Mouse (Mus musculus) cerebellum, postnatal 14 days (tissue): ENCODE data around the gene Nrp2.
A peak's percentile ranks its signal among the peaks of the same experiment; 100 is the strongest.

ENCODE experiments used
- DNase-seq, 2 experiments: peaks; one replicate each; pipeline ENCODE4 v3.0.0; 2021; ENCODE audit warnings: mixed read lengths in 2 of 2

Gene Nrp2

DNA sequence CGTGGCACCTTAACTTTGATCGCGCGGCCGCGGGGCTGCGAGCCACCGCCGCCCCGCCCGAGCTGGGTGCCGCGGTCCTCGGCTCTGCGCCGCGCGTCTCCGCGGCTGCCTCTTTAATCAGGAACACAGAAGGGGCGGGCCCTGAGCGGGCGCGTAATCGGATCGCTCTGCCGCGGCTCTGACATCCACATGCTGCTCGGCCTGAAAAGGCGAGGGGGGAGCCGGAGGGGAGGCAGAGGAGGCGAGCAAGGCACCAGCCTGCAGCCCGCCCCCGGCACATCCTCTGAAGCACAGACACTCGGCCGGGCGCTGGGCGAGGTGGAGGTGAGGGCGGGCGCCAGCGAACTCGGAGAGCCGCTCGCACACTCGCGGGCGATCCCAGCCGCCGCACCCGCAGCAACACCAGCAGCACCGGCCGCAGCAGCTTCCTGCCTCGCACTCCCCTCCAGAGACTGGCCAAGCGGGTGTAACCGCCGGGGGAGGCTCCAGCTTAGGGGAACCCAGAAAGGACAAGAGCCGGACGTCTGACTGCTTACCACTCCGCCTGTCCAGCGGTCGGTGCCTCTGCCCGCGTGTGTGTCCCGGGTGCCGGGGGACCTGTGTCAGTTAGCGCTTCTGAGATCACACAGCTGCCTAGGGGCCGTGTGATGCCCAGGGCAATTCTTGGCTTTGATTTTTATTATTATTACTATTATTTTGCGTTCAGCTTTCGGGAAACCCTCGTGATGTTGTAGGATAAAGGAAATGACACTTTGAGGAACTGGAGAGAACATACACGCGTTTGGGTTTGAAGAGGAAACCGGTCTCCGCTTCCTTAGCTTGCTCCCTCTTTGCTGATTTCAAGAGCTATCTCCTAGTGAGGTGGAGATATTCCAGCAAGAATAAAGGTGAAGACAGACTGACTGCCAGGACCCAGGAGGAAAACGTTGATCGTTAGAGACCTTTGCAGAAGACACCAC is at the start of gene Nrp2:
Nrp2 (plus strand) TSS at position 128 of the 959 bp plus-strand sequence.
- peak; percentile 76 to 82 for DNase-seq

DNA sequence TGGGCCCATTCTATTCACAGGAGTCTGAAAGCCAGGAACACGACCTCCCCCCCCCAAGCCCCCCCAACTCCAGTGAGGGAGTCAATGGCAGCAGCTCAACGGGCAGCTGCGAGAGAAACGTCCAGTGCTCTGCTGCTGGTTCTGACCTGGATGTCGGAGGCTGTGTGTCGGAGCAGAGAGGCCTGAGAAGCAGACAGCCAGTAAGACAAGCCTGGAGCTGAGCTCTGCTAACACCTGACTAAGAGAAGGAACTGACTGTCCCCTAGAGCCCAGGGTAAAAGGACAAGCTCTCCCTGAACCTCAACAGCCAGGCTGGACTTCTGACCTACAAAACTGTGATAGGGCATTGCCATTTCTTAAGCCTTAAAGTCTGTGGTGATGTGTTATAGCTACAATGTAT is 48.6 kb upstream of the Nrp2 start:
- no peak for DNase-seq

DNA sequence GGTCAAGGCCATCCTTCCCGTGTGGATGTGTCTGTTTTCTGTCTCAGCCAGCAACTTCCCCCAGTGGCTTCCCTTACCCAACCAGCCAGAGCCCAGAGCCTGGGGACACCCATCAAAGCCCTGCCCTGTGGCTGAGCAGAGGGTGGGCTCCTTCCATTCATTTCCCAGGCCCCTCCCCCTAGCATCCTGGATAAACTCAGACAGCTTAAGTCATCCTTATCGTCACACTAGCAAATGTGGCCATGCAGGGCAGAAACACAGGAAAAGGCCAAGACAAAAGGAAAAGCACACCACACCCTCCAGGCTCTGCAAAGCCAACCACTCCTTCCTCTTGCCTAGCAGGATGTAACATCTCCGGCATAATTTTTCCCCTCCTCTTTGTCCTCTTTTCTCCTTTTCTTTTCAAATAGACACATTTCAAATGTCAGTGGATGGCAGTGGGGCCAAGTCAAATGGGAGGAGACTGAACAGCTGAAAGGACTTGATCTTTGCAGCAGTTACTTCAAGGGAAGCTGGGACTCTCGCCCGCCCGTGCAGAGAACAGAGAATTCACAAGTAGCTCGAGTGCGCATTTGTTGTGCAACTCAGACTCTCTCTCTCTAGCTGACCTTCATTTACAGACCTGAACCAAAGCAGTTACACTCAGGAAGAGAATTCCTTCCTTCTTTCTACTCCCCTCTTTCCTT is 38.0 kb upstream of the Nrp2 start:
- DNase-seq = no peak

DNA sequence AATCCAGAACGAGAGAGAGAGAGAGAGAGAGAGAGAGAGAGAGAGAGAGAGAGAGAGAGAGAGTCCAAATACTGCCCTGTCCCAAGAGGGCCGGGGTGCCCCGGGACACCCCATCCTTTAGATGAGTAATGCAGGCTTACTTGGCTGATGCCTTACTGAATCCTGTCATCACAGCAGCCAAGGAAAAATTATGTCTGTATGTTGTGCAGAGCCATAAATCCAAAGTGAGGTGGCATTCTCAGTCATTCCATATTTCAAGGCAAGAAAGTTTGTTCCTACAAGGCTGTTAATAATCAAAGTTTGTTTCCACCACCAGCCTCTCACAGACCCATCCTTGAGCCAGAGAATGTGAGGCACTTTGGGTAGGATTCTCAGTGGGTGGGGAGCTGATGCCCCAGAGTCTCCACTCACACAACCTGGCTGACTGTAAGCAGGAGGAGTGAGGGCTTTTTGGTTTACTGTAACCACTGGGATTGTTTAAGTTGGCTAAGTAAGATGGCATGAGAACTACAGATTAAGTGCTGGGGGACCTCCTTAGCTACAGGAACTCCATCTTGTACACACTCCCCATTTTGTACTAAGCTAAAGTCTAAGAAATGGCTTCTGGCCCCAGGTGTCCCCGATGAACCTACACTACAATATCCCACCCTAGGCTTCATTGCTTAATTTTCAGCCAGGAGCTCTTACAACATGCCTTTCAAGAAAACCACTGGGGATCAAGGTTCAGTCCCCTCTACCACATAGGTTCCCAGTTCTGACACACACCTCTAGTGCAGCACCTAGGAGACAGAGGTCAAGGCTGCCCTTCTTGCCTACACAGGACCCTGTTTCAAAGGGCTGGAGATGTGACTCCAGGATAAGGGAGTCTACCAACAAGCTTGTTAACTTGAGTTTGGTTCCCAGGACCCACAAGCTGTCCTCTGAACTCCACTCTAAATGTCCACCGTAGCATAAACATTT is 37.0 kb upstream of the Nrp2 start:
- no peak for DNase-seq

DNA sequence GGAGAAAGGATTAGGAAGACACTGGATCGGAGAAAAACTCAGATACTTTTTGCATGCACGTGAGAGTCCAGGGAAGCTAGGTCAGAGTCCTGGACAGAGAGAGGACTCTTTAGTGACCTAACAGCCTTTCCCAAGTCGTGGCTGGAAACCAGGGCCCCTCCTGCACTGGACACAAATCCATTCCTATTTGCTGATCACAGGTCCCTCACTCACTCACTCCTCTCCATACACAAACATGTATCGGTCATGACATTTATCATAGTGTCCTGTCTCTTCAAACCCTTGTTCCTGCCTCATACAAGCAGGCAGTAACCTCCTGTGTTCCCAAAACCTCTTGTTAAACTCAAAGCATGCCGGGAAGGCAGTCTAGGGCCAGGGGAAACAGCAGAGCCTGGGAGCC is 36.3 kb upstream of the Nrp2 start:
- DNase-seq = no peak

DNA sequence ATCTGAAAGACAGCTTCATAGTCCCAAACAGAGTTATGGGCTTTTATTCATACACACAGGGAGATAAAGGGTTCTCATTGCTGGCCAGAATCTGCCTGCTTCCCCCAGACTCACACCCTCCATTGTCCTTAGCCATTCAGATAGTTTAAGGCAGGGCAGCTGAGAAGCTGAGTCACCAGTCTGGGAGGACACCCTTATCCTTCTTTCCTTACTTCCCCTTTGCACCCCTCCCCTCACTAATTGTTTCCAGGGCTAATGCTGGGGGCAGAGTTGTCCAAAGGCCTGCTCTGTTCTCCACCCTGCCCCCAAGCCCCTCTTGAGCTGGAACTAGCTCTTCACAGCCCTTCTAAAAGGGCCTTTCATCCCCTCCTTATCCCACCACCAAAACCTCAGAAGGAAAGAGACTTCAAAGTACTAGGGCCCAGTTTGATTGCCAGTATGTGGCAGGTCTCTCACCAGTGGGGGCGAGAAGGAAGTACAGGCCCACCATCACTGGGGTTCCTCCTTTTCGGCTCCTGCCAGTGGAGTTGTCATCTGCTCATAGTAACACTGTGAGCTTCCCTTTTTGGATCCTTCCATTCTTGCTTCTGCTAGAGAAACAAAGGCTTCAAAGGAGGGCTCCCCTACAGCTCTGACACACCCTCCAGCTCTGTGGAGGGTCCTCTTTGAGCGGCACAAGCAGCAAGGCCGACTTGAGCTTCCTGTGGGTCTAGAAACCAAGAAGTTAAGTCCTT is 24.3 kb upstream of the Nrp2 start:
- DNase-seq = no peak

DNA sequence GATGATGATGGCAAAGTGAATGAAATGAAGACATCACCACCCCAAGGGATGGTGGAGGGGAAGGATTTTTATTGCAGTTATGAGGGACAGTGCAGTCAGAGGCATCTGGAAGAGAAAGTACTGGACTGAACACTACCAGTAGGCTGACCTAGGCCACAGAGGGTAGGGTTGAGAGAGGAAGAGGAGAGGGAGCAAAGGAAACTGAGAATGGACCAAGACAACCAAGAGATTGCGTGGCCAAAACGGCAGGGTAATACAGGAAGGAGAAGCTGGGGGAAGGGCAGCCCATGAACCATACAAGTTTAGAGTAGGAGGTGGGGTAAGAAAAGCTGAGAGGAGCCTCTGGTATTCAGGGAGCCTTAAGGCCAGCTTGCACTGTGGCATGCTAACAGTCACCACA is 23.6 kb upstream of the Nrp2 start:
- no peak for DNase-seq

DNA sequence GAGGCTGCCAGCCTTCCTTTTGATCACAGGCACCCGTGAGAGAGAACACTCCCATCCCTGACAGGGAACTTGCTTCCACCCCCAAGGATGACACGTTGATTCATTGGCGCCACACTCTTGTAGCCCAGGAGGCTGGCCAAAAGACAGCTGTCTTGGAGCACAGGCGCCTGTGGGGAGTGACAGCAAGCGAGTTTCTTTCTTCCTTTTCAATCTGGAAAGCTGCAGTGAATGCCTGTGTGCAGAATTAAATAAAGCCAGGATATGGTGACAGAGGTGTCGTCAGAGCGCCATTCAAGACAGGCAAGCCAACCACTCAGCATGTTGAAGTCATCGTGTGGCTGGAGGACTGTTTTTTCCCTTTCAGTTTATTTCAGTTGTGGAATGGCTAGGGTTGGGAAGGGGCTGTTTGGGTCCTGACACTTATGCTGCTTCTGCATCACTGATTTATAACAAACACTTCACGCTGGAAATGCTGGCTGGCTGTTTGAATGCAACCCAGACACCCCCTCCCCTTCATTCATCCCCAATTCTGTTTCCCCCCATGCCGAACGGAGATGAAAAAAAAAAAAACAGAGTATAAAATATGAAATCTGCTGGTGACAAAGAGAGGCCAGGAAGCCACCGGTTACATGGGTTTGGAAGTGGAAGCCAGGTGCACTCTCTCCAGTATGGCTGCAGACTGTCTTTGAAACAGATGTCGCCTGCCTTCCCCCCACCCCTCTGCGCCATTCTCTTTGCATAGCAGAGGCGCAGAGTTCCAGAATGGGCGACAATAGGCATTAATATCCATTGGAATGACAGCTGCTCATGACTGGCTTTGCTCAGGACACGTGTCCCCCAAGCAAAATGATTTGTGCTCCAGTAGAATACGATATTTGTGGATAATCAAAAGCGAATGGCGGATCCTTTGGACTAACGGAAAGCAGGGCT is 20.4 kb upstream of the Nrp2 start:
- peak; percentile 29 to 31 for DNase-seq

DNA sequence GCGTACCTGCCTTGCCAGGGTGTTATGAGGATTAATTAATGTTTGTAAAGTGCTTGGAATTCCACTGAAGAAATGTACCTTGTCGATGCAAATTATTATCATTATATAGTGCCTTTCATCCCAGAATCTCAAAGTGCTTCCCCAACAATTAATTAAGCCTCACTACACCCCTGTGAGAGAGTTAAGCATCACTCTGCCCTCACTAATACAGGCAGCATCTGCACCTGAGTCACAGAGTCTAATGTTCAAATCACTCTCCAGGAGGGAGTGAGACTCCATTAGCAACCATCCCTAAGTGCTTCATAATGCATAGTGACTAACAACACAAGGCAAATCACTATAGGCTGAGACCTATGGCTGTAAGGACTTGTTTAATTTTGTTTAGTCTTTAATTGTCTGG is 19.6 kb upstream of the Nrp2 start:
- DNase-seq = no peak

DNA sequence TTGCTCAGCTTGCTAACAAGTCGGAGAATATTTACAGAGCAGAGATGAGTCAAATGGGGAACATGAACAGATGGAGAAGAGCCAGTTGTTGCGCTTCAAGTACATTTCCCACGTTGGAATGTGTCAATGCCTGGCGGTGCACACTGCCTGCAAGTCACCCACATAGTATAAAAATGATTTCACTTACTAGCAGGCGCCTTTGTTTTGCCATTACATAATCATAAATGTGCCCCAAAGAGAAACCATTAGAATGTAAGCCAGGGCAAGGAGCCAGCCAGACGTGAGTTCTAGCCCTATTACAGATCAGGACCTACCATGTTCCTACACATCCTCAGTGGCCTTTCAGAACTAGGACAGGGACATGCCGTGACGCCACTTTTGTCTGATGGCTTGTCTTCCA is 15.6 kb upstream of the Nrp2 start:
- no peak for DNase-seq

DNA sequence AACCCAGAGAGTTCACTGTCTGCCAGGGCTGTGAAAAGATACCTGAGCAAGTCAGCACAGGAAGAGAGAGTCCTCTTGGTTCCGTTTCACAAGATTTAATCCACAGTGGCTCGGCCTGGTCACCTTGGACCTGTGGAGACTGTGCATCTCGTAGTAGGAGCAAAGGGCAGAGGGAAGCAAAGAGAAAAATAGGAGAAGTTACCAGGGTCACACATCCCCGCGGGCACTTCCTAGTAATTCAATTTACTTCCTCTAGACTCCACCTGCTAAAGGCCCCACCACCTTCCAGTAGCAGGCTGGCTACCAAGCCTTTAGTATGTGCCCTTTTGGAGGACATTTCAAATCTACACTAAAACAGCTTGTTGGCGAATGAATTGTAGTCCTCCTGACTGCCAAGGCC is 11.9 kb upstream of the Nrp2 start:
- DNase-seq = no peak

DNA sequence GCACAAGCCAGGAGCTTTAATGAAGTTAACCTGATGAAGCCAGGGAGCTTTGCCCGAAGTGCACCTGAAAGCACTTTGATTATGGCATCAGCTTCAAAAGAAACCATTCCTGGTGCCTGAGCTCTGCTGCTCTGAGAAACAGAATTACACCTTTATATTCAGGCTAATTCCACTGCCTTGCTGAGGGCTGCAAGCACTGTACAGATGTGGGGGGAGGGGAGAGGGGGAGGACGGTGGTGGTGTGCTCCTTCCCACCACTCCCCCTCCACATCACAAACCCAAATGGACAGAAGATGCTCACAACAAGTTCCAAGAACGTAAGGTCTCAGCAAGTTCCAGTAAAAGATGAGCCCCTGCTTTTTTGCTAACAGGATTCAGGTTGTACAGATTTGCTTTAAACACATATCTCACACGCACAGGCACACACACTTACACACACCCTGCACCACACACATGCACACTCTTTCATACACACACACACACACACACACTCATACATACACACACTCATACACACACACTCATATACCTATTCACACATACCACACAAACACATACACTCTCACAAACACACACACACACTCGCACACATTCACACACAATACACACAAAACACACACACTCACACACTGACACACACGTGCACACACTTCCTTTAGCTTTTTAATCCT is 6.6 kb upstream of the Nrp2 start:
- DNase-seq = no peak

DNA sequence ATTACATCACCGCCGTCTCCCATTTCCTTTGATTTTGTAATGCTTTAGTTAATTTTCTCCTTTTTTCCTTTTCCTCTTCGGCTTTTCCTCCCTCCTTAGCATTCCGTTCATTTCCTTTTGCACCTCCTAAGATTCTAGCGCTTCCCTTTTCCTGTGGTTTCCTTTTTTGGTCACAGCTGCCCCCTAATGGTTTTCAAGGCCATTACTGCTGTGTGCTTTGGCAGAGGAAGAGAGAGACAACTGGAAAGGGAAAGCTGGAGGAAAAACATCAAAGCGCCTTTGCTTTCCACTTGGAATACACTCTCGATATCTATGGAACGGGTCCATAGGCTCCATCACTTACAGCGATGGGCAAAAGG is 6.1 kb upstream of the Nrp2 start:
- peak; percentile 61 to 64 for DNase-seq

DNA sequence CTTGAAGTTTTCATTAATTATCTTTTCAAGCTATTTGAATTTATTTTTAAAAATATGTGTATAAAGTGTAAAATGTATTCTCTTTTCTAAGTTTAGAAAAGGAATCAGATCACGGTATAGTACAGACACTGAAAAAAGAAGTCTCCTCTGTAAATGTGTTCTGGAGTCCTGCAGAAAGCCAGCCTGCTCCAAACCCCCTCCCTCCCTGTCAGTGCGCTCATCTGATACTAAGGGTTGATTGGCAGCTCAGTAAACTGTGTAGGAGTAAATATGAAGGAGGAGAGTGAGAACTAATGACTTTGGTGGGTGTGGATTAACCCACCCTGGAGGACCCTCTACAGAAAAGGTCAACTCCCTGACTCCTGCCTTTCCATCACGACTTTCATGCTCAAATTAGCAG is 5.7 kb upstream of the Nrp2 start:
- DNase-seq = no peak

DNA sequence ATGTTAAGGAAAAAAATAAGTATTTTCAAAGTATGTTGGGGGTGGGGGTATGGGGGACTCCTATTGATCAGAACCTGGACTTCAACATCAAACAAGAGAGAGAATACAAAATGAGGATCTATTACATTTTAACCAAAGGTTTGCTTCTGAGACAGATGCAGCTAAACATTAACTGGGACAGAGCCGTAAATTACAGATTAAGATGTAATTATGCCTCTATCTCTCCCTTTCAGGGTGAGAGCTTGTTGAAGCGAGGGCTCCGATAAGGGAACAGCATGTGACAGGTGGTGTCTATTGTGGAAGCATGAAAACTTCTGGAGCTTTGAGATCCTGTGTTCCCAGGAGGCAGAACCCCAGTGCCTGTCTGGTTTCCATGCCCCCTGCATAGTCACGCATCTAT is 3.3 kb upstream of the Nrp2 start:
- DNase-seq = no peak

DNA sequence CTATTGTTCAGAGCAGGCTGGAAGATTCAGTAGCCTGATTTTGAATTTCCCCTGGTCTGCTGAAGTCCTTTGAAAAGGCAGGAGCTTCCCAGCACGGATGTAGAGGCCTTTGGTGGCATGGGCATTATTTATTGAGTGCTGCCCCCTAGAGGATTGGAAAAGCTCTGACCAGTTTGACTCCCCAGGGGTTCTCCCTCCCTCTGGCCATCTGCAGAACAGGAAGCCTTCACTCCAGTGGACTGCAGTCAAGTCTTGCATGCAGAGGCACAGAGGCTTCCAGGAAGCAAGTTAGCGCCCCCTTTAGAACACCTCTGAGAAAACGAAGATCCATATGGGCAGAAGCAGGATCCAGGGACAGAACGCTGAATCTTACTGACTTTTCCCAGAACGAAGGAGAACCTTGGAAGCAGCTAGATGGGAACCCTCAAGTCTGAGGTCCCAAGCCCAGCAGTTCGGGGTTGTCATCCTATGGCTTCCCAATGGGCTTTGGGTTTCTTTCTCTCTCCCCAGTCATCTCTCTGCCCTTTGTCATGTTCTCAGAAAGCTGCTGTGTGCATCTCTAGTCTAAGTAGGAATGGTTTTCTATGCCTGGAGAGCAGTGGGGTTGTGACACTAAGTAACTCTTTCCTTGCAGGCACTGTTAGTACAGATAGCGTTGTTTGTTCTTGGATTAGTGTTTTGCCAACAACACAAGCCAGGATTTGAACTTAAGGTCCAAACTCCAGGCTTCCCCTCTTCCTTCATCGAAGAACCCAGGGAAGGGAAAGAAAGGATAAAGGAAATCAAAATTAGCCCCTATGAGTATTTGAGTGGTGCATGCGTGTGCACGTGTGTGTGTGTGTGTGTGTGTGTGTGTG is 1.8 kb upstream of the Nrp2 start:
- DNase-seq = peak; percentile 87 to 91

DNA sequence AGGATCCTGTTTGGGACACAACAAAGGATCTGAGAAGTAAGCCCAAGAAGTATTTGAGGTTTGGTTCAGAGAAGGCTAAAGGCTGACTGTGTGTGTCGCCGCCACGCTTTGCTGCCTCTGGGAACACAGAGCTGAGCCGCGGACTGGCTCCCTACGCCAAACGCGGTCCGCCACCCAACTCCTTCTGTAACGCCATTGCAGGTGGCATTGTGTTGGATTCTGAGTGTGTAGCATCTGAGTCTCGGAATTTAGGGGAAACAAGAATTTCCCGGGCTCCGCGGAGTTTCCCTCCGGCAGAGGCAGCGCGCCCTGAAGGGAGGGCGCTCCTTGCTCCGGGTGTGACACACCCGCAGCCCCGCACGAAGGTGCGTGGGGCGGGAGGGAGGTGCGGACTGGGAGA is 342 bp upstream of the Nrp2 start:
- peak in 1 of 2 experiments; percentile 33 for DNase-seq

DNA sequence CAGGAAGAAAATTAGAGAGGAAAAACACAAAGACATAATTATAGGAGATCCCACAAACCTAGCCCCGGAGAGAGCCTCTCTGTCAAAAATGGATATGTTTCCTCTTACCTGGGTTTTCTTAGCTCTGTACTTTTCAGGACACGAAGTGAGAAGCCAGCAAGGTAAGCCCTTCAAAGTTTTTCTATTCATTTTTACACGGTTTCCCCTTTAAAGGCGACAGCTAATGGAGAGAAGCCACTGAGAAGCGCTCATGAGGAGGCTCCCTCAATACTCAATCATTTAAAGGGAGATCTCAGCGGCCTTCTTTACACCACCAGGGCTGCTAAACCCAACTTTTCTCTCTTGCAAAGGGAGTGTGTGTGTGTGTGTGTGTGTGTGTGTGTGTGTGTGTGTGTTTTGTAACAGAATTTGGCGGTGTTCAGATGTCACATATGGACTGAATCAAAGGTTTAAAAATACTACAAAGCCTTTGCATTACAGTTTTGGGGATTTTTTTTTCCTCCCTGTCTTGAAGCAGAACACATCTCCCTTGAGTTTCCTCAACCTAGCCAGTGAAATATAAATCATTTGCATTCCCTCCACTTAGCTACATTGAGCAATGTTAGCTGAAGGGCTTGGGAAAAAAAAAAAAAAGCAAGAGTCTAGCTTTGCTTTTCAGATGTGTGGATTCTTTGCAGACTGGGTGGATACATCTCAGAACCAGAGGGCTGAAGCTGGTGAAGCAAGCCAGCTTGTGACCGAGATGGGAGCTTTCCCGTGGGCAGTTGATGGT is 1.2 kb downstream of the Nrp2 start:
- no peak for DNase-seq
